Mouse (Mus musculus): Measurements from ENCODE around the gene Zfp846. TPM values are rescaled to one million over a fixed set of nuclear protein-coding genes. Genes with fewer than 3 reads are reported as not detected.

The Zfp846 gene
- polyA plus RNA-seq, 1 experiment from 2014 or later: 28.6 TPM

- peak within 1 kb of the TSS; percentile 96 for H3K27ac ChIP-seq (ENCODE audit: low read length)
- peak within 1 kb of the TSS; percentile 100 for H3K4me2 ChIP-seq (replicated peaks; ENCODE audit: low read depth, low read length)
- peak within 1 kb of the TSS; percentile 90 for H3K9ac ChIP-seq (replicated peaks; ENCODE audit: low read depth, low read length)
- ATAC-seq (ENCODE audit: insufficient number of reproducible peaks, insufficient read depth, low FRiP score, low read depth): peak; percentile 94
- peaks cover 19% of the 10 kb centered on the region for H3K36me3 ChIP-seq (ENCODE audit: control insufficient read depth, insufficient read depth, low read length)
- peaks cover 4% of the 10 kb centered on the region; the same call in 1 of the 2 replicates for H3K4me1 ChIP-seq (ENCODE audit: control insufficient read depth, insufficient read depth, low read length)
- H3K4me3 ChIP-seq (ENCODE audit: low read depth, low read length): peak within 1 kb of the TSS; percentile 90
- under 1% methylated on average over 51 of the region's 51 CpGs for WGBS
- H3K9me3 ChIP-seq (ENCODE audit: control insufficient read depth, low read depth, low read length): no peaks in the 10 kb centered on the region
- H3K27me3 ChIP-seq (ENCODE audit: control insufficient read depth, insufficient read depth, low read length): no peaks in the 10 kb centered on the region
Observed at GRCm38 (mm10) chr9:20642101-20642895, 61.2 kb downstream of the Zfp846 start, which contains the start of gene Ubl5. Ubl5 (plus strand) TSS chr9:20642878.

- Histone ChIP-seq H3K9me3 (ENCODE audit: control insufficient read depth, low read depth, low read length) (no peaks in the 10 kb centered on the region), H3K4me1 (ENCODE audit: control insufficient read depth, insufficient read depth, low read length) (peaks cover 4% of the 10 kb centered on the region; the same call in 1 of the 2 replicates), H3K9ac (replicated peaks; ENCODE audit: low read depth, low read length) (peak overlapping the region; percentile 77), H3K27me3 (ENCODE audit: control insufficient read depth, insufficient read depth, low read length) (no peaks in the 10 kb centered on the region), H3K4me2 (replicated peaks; ENCODE audit: low read depth, low read length) (peak overlapping the region; percentile 100), H3K27ac (ENCODE audit: low read length) (peak overlapping the region; percentile 96), H3K36me3 (ENCODE audit: control insufficient read depth, insufficient read depth, low read length) (peaks cover 16% of the 10 kb centered on the region), H3K4me3 (ENCODE audit: low read depth, low read length) (peak overlapping the region; percentile 90)
- WGBS: under 1% methylated on average over 30 of the region's 30 CpGs
- peak; percentile 81 for ATAC-seq (ENCODE audit: insufficient number of reproducible peaks, insufficient read depth, low FRiP score, low read depth)
Observed at GRCm38 (mm10) chr9:20642896-20643466, 61.9 kb downstream of the Zfp846 start.

GRCm38 (mm10) chr9:20643781-20644180, 62.7 kb downstream of the Zfp846 start:
- H3K4me2 ChIP-seq (replicated peaks; ENCODE audit: low read depth, low read length): peak overlapping the region; percentile 100
- no peak for ATAC-seq (ENCODE audit: insufficient number of reproducible peaks, insufficient read depth, low FRiP score, low read depth)
- peak overlapping the region; percentile 77; the same call in 1 of the 2 replicates for H3K9ac ChIP-seq (replicated peaks; ENCODE audit: low read depth, low read length)
- peak overlapping the region; percentile 96; the same call in 1 of the 2 replicates for H3K27ac ChIP-seq (ENCODE audit: low read length)
- 8% methylated on average over 13 of the region's 13 CpGs for WGBS
- H3K27me3 ChIP-seq (ENCODE audit: control insufficient read depth, insufficient read depth, low read length): no peaks in the 10 kb centered on the region
- no peaks in the 10 kb centered on the region for H3K9me3 ChIP-seq (ENCODE audit: control insufficient read depth, low read depth, low read length)
- peaks cover 4% of the 10 kb centered on the region; the same call in 1 of the 2 replicates for H3K4me1 ChIP-seq (ENCODE audit: control insufficient read depth, insufficient read depth, low read length)
- peak overlapping the region; percentile 90 for H3K4me3 ChIP-seq (ENCODE audit: low read depth, low read length)
- peaks cover 15% of the 10 kb centered on the region; the same call in 1 of the 2 replicates for H3K36me3 ChIP-seq (ENCODE audit: control insufficient read depth, insufficient read depth, low read length)

- H3K9me3 ChIP-seq (ENCODE audit: control insufficient read depth, low read depth, low read length): no peaks in the 10 kb centered on the region
- H3K27me3 ChIP-seq (ENCODE audit: control insufficient read depth, insufficient read depth, low read length): no peaks in the 10 kb centered on the region
- peak within 1 kb of the TSS; percentile 100 for H3K4me2 ChIP-seq (replicated peaks; ENCODE audit: low read depth, low read length)
- WGBS: under 1% methylated on average over 43 of the region's 43 CpGs
- H3K4me1 ChIP-seq (ENCODE audit: control insufficient read depth, insufficient read depth, low read length): peaks cover 4% of the 10 kb centered on the region; the same call in 1 of the 2 replicates
- peak within 1 kb of the TSS; percentile 96; the same call in 1 of the 2 replicates for H3K27ac ChIP-seq (ENCODE audit: low read length)
- H3K4me3 ChIP-seq (ENCODE audit: low read depth, low read length): peak within 1 kb of the TSS; percentile 90
- ATAC-seq (ENCODE audit: insufficient number of reproducible peaks, insufficient read depth, low FRiP score, low read depth): no peak
- peaks cover 15% of the 10 kb centered on the region; the same call in 1 of the 2 replicates for H3K36me3 ChIP-seq (ENCODE audit: control insufficient read depth, insufficient read depth, low read length)
- peak within 1 kb of the TSS; percentile 77 for H3K9ac ChIP-seq (replicated peaks; ENCODE audit: low read depth, low read length)
Observed at GRCm38 (mm10) chr9:20644360-20645081, 63.4 kb downstream of the Zfp846 start, which contains the start of gene Fbxl12. Fbxl12 (minus strand) TSS chr9:20644767.

- peak overlapping the region; percentile 90 for H3K4me3 ChIP-seq (ENCODE audit: low read depth, low read length)
- 4% methylated on average over 17 of the region's 17 CpGs for WGBS
- H3K27ac ChIP-seq (ENCODE audit: low read length): peak overlapping the region; percentile 96; the same call in 1 of the 2 replicates
- H3K4me1 ChIP-seq (ENCODE audit: control insufficient read depth, insufficient read depth, low read length): peaks cover 4% of the 10 kb centered on the region; the same call in 1 of the 2 replicates
- ATAC-seq (ENCODE audit: insufficient number of reproducible peaks, insufficient read depth, low FRiP score, low read depth): no peak
- H3K9me3 ChIP-seq (ENCODE audit: control insufficient read depth, low read depth, low read length): no peaks in the 10 kb centered on the region
- H3K4me2 ChIP-seq (replicated peaks; ENCODE audit: low read depth, low read length): peak overlapping the region; percentile 100
- H3K9ac ChIP-seq (replicated peaks; ENCODE audit: low read depth, low read length): peak overlapping the region; percentile 77
- no peaks in the 10 kb centered on the region for H3K27me3 ChIP-seq (ENCODE audit: control insufficient read depth, insufficient read depth, low read length)
- peaks cover 15% of the 10 kb centered on the region; the same call in 1 of the 2 replicates for H3K36me3 ChIP-seq (ENCODE audit: control insufficient read depth, insufficient read depth, low read length)
Observed at GRCm38 (mm10) chr9:20645121-20645520, 64.0 kb downstream of the Zfp846 start.

- Histone ChIP-seq H3K27ac (ENCODE audit: low read length) (0 out of 2 replicates have a peak within 1 kb of the TSS, but pooled peaks have one; percentile 4), H3K9ac (replicated peaks; ENCODE audit: low read depth, low read length) (peak within 1 kb of the TSS; percentile 82), H3K9me3 (ENCODE audit: control insufficient read depth, low read depth, low read length) (no peaks in the 10 kb centered on the region), H3K27me3 (ENCODE audit: control insufficient read depth, insufficient read depth, low read length) (no peaks in the 10 kb centered on the region), H3K36me3 (ENCODE audit: control insufficient read depth, insufficient read depth, low read length) (peaks cover 29% of the 10 kb centered on the region), H3K4me3 (ENCODE audit: low read depth, low read length) (peak within 1 kb of the TSS; percentile 65), H3K4me2 (replicated peaks; ENCODE audit: low read depth, low read length) (peak within 1 kb of the TSS; percentile 72), H3K4me1 (ENCODE audit: control insufficient read depth, insufficient read depth, low read length) (peaks cover 12% of the 10 kb centered on the region)
- WGBS: under 1% methylated on average over 41 of the region's 45 CpGs
- ATAC-seq (ENCODE audit: insufficient number of reproducible peaks, insufficient read depth, low FRiP score, low read depth): peak; percentile 99
Observed at GRCm38 (mm10) chr9:20651602-20652259, 70.6 kb downstream of the Zfp846 start, which contains the start of gene Pin1. Pin1 (plus strand) TSS chr9:20652095.

GRCm38 (mm10) chr9:20652260-20652658, 71.2 kb downstream of the Zfp846 start:
- peaks cover 33% of the 10 kb centered on the region for H3K36me3 ChIP-seq (ENCODE audit: control insufficient read depth, insufficient read depth, low read length)
- WGBS: under 1% methylated on average over 25 of the region's 25 CpGs
- peak overlapping the region; percentile 65 for H3K4me3 ChIP-seq (ENCODE audit: low read depth, low read length)
- no peaks in the 10 kb centered on the region for H3K9me3 ChIP-seq (ENCODE audit: control insufficient read depth, low read depth, low read length)
- peak overlapping the region; percentile 82 for H3K9ac ChIP-seq (replicated peaks; ENCODE audit: low read depth, low read length)
- ATAC-seq (ENCODE audit: insufficient number of reproducible peaks, insufficient read depth, low FRiP score, low read depth): peak; percentile 6; the same call in 1 of the 2 replicates
- H3K4me1 ChIP-seq (ENCODE audit: control insufficient read depth, insufficient read depth, low read length): peaks cover 12% of the 10 kb centered on the region
- H3K4me2 ChIP-seq (replicated peaks; ENCODE audit: low read depth, low read length): peak overlapping the region; percentile 72
- H3K27ac ChIP-seq (ENCODE audit: low read length): 0 out of 2 replicates have a peak overlapping the region, but pooled peaks have one; percentile 4
- H3K27me3 ChIP-seq (ENCODE audit: control insufficient read depth, insufficient read depth, low read length): no peaks in the 10 kb centered on the region
